Mouse (Mus musculus) thymus, postnatal 14 days (tissue): Measurements from ENCODE around the gene Ms4a10.

Source experiments
- DNase-seq: peaks from one replicate; pipeline ENCODE4 v3.0.0; 2021

Gene Ms4a10

GRCm38 (mm10) chr19:10916506-10916905, 58.0 kb downstream of the Ms4a10 start:
- no peak for DNase-seq

GRCm38 (mm10) chr19:10914870-10915269, 59.6 kb downstream of the Ms4a10 start:
- no peak for DNase-seq

- DNase-seq, result no peak
Measured at GRCm38 (mm10) chr19:10914291-10914690, 60.2 kb downstream of the Ms4a10 start.
